20 mouse cellular contexts compared by ENCODE assay signal in genomic region chr19:47046343-47046742, GRCm38 (mm10). TPM values are rescaled to one million over a fixed set of nuclear protein-coding genes. Genes with fewer than 3 reads are reported as not detected.
DNase-seq lines count a peak whose midpoint lies in the region; TF ChIP-seq lines count a peak whose summit lies in the region.
"Had no signal": no experiment of that assay in that cellular context is flagged by ENCODE, and none has a peak within 500 bp of the region (broad histone marks: within the 10 kb centered on the region; RNA-seq: fewer than 3 reads in every experiment).

No protein-coding gene starts in this region.

- DNase-seq in heart, adult 11 months, result peak; percentile 9
- DNase-seq in heart, postnatal 36 days, result no peak
- DNase-seq in left cerebral cortex, adult 2 months (ENCODE audit: extremely low spot score in 1 of 2, low spot score in 2 of 2), result no peak
- no peak for DNase-seq in left cerebral cortex, adult 11 months (ENCODE audit: low spot score)
- DNase-seq in 3T3-L1 (ENCODE audit: low read depth, low spot score) (peak; percentile 57), NIH3T3 (ENCODE audit: low read depth) (peak; percentile 37), MN1 (ENCODE audit: low spot score) (no peak)
- no peak for DNase-seq in thymus, postnatal 36 days
- DNase-seq: adrenal gland, postnatal 10 days; cerebellum, adult 11-12 months; cerebellum, postnatal 36 days; kidney, postnatal 25 days; layer of hippocampus, adult 9-11 months; liver, embryonic 13.5 days; lung, postnatal 14 days; thymus, postnatal 4 days had no signal

- intact Hi-C loops in heart, postnatal 36 days (cut with DNase I), result no loop called here
- intact Hi-C loops in left cerebral cortex, adult 2 months (cut with DNase I), result loop anchor here (5.0 kb wide), 1 partner anchor 374 kb away; the partner anchor contains the start of gene Cyp17a1

- TF ChIP-seq CTCF in left cerebral cortex, adult 2 months (IDR thresholded peaks at IDR 0.05), result peak; percentile 31

- H3K27ac ChIP-seq in left cerebral cortex, adult 2 months, result no peak overlapping the region
- H3K27ac ChIP-seq: forebrain, embryonic 10.5 days; intestine, embryonic 15.5 days; liver, embryonic 13.5 days; neural tube, embryonic 13.5 days had no signal

- no peak overlapping the region for H3K4me3 ChIP-seq in left cerebral cortex, adult 2 months
- H3K4me3 ChIP-seq: forebrain, embryonic 10.5 days; intestine, embryonic 15.5 days; liver, embryonic 13.5 days; neural tube, embryonic 13.5 days had no signal

RNA-seq across cellular contexts. Expression of gene Pcgf6, which starts 4.4 kb away (rescaled TPM):
- total RNA-seq in heart, postnatal 36 days (2021), result 1 to 10 TPM; 3.0 to 3.4 TPM
- total RNA-seq in left cerebral cortex, adult 2 months (2021), result 10 to 100 TPM; 20.0 to 20.1 TPM

RNA-seq across cellular contexts. Expression of gene Taf5, which starts 21.2 kb away (rescaled TPM):
- total RNA-seq in heart, postnatal 36 days (2021), result 1 to 10 TPM; 3.0 to 3.3 TPM
- 1 to 10 TPM; 6.7 to 7.1 TPM for total RNA-seq in left cerebral cortex, adult 2 months (2021)

RNA-seq across cellular contexts. Expression of gene Nt5c2, which starts 31.4 kb away (rescaled TPM):
- total RNA-seq in heart, postnatal 36 days (2021), result 10 to 100 TPM; 59.6 to 61.2 TPM
- total RNA-seq in left cerebral cortex, adult 2 months (2021), result 10 to 100 TPM; 73.7 to 82.1 TPM

RNA-seq across cellular contexts. Expression of gene Ina, which starts 31.8 kb away (rescaled TPM):
- total RNA-seq in heart, postnatal 36 days (2021), result not detected
- total RNA-seq in left cerebral cortex, adult 2 months (2021), result 100 to 1,000 TPM; 219 to 227 TPM
- total RNA-seq: monocyte, adult 5-6 weeks had no signal

RNA-seq across cellular contexts. Expression of gene Usmg5, which starts 44.1 kb away (rescaled TPM):
- total RNA-seq in heart, postnatal 36 days (2021), result 1,000 to 10,000 TPM; 2,349 to 2,453 TPM
- 100 to 1,000 TPM; 682 to 687 TPM for total RNA-seq in left cerebral cortex, adult 2 months (2021)

Comparison
In these comparisons a context has a peak if more than half of its experiments do, and no peak if none do; other contexts are left out.
1. DNase-seq: peak in heart, adult 11 months (single experiment), 3T3-L1 (single experiment) and NIH3T3 (single experiment); none in heart, postnatal 36 days (0 of 2), left cerebral cortex, adult 2 months (0 of 2), left cerebral cortex, adult 11 months (single experiment), thymus, postnatal 36 days (0 of 2) and MN1 (single experiment).
2. RNA of gene Pcgf6, which starts 4.4 kb away (total RNA-seq): 20.0 to 20.1 TPM in left cerebral cortex, adult 2 months; 3.0 to 3.4 TPM in heart, postnatal 36 days; every median in the first group is over 4 times any median in the second.